Mouse (Mus musculus) CH12.LX (cell line): ENCODE measurements at regions not wholly inside any gene's neighbourhood (a gene's known extent, or its start where the extent isn't known, plus 50 kb on each side); places are given as distances from the start of the nearest gene placed in this dataset.

ENCODE experiments used
- CTCF ChIP-seq, 2 experiments: IDR thresholded peaks in 1 of 2; conservative IDR thresholded peaks in 1 of 2; 2 replicates each; pipeline ENCODE4 v1.5.1; 2011 to 2012; ENCODE audit warnings: low read depth in 2 of 2, low read length in 2 of 2, improper control_type of control experiment in 1 of 2, inconsistent platforms in 1 of 2, mild to moderate bottlenecking in 1 of 2, moderate library complexity in 1 of 2
- EP300 ChIP-seq: IDR thresholded peaks from 2 replicates; pipeline ENCODE4 v1.6.1; 2011; ENCODE audit warnings: low read length, improper control_type of control experiment
- JUND ChIP-seq: conservative IDR thresholded peaks from 2 replicates; pipeline ENCODE4 v1.6.1; 2011; ENCODE audit warnings: low read depth, low read length, improper control_type of control experiment
- MAZ ChIP-seq: IDR thresholded peaks from 2 replicates; pipeline ENCODE4 v1.6.1; 2012; ENCODE audit warnings: low read depth, mild to moderate bottlenecking, inconsistent platforms, low read length, improper control_type of control experiment, moderate library complexity
- POLR2A ChIP-seq: IDR thresholded peaks from 2 replicates; pipeline ENCODE4 v1.6.1; 2011; ENCODE audit warnings: low read depth, mild to moderate bottlenecking, improper control_type of control experiment, low read length
- POLR2AphosphoS2 ChIP-seq: IDR thresholded peaks from 2 replicates; pipeline ENCODE4 v1.6.1; 2011; ENCODE audit warnings: low read depth, low read length, improper control_type of control experiment
- TCF12 ChIP-seq: IDR thresholded peaks from 2 replicates; pipeline ENCODE4 v1.6.1; 2014; ENCODE audit warnings: low read depth, mild to moderate bottlenecking, inconsistent platforms, low read length, improper control_type of control experiment
- ZC3H11A ChIP-seq: IDR thresholded peaks from 2 replicates; pipeline ENCODE4 v1.6.1; 2012; ENCODE audit warnings: low read depth, mild to moderate bottlenecking, inconsistent platforms, low read length, improper control_type of control experiment
- ZNF384 ChIP-seq: IDR thresholded peaks from 2 replicates; pipeline ENCODE4 v1.6.1; 2012; ENCODE audit warnings: low read depth, low read length, improper control_type of control experiment, inconsistent platforms

- TF ChIP-seq MAZ: no peak
- TF ChIP-seq TCF12: no peak
- no peak for TF ChIP-seq POLR2AphosphoS2
- no peak for TF ChIP-seq POLR2A
- TF ChIP-seq JUND: no peak
- no peak for TF ChIP-seq ZC3H11A
- TF ChIP-seq ZNF384: no peak
- no peak for TF ChIP-seq EP300
- no peak for TF ChIP-seq CTCF (conservative IDR thresholded peaks at IDR 0.05 in 1 of 2, IDR thresholded peaks at IDR 0.05 in 1 of 2; ENCODE audit: low read depth in 2 of 2, low read length in 2 of 2)
Observed at GRCm38 (mm10) chr13:84404566-84405194, 182.6 kb downstream of the Tmem161b start.
